Mouse (Mus musculus) liver, embryonic 11.5 days (tissue): ENCODE results near the gene Mrpl53. TPM values are rescaled to one million over a fixed set of nuclear protein-coding genes. Genes with fewer than 3 reads are reported as not detected.

Source experiments
- ATAC-seq: fragments of 200-750 bp; cut with Nextera tagmentation; replicated peaks from 2 replicates; pipeline ENCODE4 v1.8.0; 2017; ENCODE audit warnings: moderate number of reproducible peaks, mild to moderate bottlenecking, moderate TSS enrichment, moderate library complexity; ENCODE audit not compliant: low FRiP score
- DNase-seq: peaks from one replicate; pipeline ENCODE4 v3.0.0-alpha.2; 2017; ENCODE audit warnings: low spot score
- H3K27ac ChIP-seq: fragments of 300-500 bp; sonication (generic); 2 replicates; pipeline ENCODE4 v1.5.1; 2014; ENCODE audit warnings: mild to moderate bottlenecking, low read depth, low read length, control low read depth
- H3K27me3 ChIP-seq: fragments of 300-500 bp; sonication (generic); replicated peaks from 2 replicates; pipeline ENCODE4 v1.6.1; 2014; ENCODE audit warnings: low read length, mixed read lengths; ENCODE audit not compliant: control insufficient read depth, insufficient read depth
- H3K36me3 ChIP-seq: fragments of 300-500 bp; sonication (generic); 2 replicates; pipeline ENCODE4 v1.6.1; 2014; ENCODE audit warnings: mild to moderate bottlenecking, low read length, moderate library complexity, mixed read lengths; ENCODE audit not compliant: control insufficient read depth, insufficient read depth
- H3K4me1 ChIP-seq: fragments of 300-500 bp; sonication (generic); replicated peaks from 2 replicates; pipeline ENCODE4 v1.6.1; 2014; ENCODE audit warnings: low read length, mixed read lengths; ENCODE audit not compliant: control insufficient read depth, insufficient read depth
- H3K4me2 ChIP-seq: fragments of 300-500 bp; sonication (generic); 2 replicates; pipeline ENCODE4 v1.6.1; 2014; ENCODE audit warnings: mild to moderate bottlenecking, control low read depth, moderate library complexity
- H3K4me3 ChIP-seq: fragments of 300-500 bp; sonication (generic); 2 replicates; pipeline ENCODE4 v1.5.1; 2014; ENCODE audit warnings: low read depth, low read length, control low read depth
- H3K9ac ChIP-seq: fragments of 300-500 bp; sonication (generic); 2 replicates; pipeline ENCODE4 v1.6.1; 2014; ENCODE audit warnings: low read depth, low read length, control low read depth
- H3K9me3 ChIP-seq: fragments of 300-500 bp; sonication (generic); 2 replicates; pipeline ENCODE4 v1.6.1; 2016; ENCODE audit warnings: low read length, inconsistent platforms, mixed read lengths; ENCODE audit not compliant: control insufficient read depth
- WGBS: fragments of 180-500 bp; shearing (Covaris S2); extraction: QIAGEN DNeasy Blood & Tissue Kit; methylation state at CpG from one replicate; pipeline ENCODE4 v1.1.7; 2014; 5-methylcytosine and 5-hydroxymethylcytosine counted together
- polyA plus RNA-seq: library from polyadenylated mRNA; unstranded; fragments of >200 nt; fragmentation: Nextera tagmentation; extraction: Ambion mirVana; gene quantifications from 2 replicates; pipeline ENCODE4 v1.2.1, GENCODE M21; 2014

Gene Mrpl53
- polyA plus RNA-seq, 1 experiment from 2014 or later, result 115 TPM

- Histone ChIP-seq H3K4me2 (peak overlapping the region; percentile 54), H3K4me1 (peaks cover 6% of the 10 kb centered on the region; the same call in 1 of the 2 replicates), H3K9me3 (no peaks in the 10 kb centered on the region), H3K4me3 (peak overlapping the region; percentile 30), H3K9ac (no peak overlapping the region), H3K36me3 (peaks cover 2% of the 10 kb centered on the region; the same call in 1 of the 2 replicates), H3K27ac (no peak overlapping the region), H3K27me3 (peaks cover 83% of the 10 kb centered on the region)
- ATAC-seq (no peak), DNase-seq (no peak)
- WGBS, result 3% methylated on average over 47 of the region's 47 CpGs
Observed at GRCm38 (mm10) chr6:83087205-83087925, 21.5 kb upstream of the Mrpl53 start.

DNA sequence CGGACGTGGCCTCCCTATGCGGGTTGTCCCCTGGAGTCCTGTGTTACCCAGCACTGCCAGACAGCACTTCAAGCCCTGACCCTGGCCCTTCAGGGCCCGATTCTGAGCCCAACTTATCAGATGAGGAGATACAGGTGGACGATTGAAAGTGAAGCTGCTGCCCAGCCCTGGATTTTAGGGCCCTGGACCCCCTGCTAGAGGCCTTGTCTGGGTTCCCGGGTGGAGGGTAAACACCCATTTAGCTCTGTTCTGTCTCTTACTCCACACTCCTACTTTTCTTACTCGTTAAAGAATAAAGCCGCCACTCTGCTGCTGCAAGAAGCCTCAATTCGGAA lies 20.9 kb upstream of the Mrpl53 start:
- no peak for ATAC-seq
- Histone ChIP-seq H3K4me3 (peak overlapping the region; percentile 30), H3K9me3 (no peaks in the 10 kb centered on the region), H3K4me2 (peak overlapping the region; percentile 54), H3K36me3 (no peaks in the 10 kb centered on the region), H3K27me3 (peaks cover 77% of the 10 kb centered on the region), H3K27ac (no peak overlapping the region), H3K4me1 (peaks cover 6% of the 10 kb centered on the region; the same call in 1 of the 2 replicates), H3K9ac (no peak overlapping the region)
- no peak for DNase-seq
- 13% methylated on average over 9 of the region's 9 CpGs for WGBS

GRCm38 (mm10) chr6:83092416-83093127 lies 16.3 kb upstream of the Mrpl53 start:
- Histone ChIP-seq H3K27ac (no peak overlapping the region), H3K27me3 (peaks cover 31% of the 10 kb centered on the region)

GRCm38 (mm10) chr6:83095968-83096367 lies 12.9 kb upstream of the Mrpl53 start:
- Histone ChIP-seq H3K36me3 (no peaks in the 10 kb centered on the region), H3K27ac (no peak overlapping the region), H3K27me3 (no peaks in the 10 kb centered on the region; the same call in none of the 2 replicates), H3K9me3 (no peaks in the 10 kb centered on the region), H3K4me2 (no peak overlapping the region), H3K9ac (no peak overlapping the region), H3K4me1 (peaks cover 3% of the 10 kb centered on the region; the same call in 1 of the 2 replicates), H3K4me3 (no peak overlapping the region)
- ATAC-seq, result no peak
- no peak for DNase-seq
- WGBS, result 30% methylated on average over 6 of the region's 6 CpGs

More at GRCm38 (mm10) chr6:83092416-83093127, 16.3 kb upstream of the Mrpl53 start:
- no peak overlapping the region for H3K4me3 ChIP-seq
- no peaks in the 10 kb centered on the region for H3K36me3 ChIP-seq
- WGBS, result 37% methylated on average over 6 of the region's 6 CpGs
- H3K4me2 ChIP-seq, result no peak overlapping the region
- H3K9me3 ChIP-seq, result no peaks in the 10 kb centered on the region
- DNase-seq, result no peak
- H3K9ac ChIP-seq, result no peak overlapping the region
- no peak for ATAC-seq
- H3K4me1 ChIP-seq, result no peaks in the 10 kb centered on the region

- ATAC-seq (no peak), DNase-seq (no peak)
- H3K4me2 ChIP-seq, result no peak overlapping the region
- peaks cover 20% of the 10 kb centered on the region for H3K4me1 ChIP-seq
- H3K4me3 ChIP-seq, result no peak overlapping the region
- H3K27ac ChIP-seq, result no peak overlapping the region
- no peaks in the 10 kb centered on the region for H3K9me3 ChIP-seq
- no peaks in the 10 kb centered on the region; the same call in none of the 2 replicates for H3K27me3 ChIP-seq
- no peak overlapping the region for H3K9ac ChIP-seq
- H3K36me3 ChIP-seq, result no peaks in the 10 kb centered on the region
- WGBS, result 59% methylated on average over 2 of the region's 2 CpGs
Observed at GRCm38 (mm10) chr6:83098411-83098810, 10.4 kb upstream of the Mrpl53 start.

- Histone ChIP-seq H3K9me3 (no peaks in the 10 kb centered on the region), H3K4me1 (peaks cover 23% of the 10 kb centered on the region), H3K9ac (peak within 1 kb of the TSS; percentile 95), H3K27me3 (no peaks in the 10 kb centered on the region; the same call in none of the 2 replicates), H3K4me3 (peak within 1 kb of the TSS; percentile 87), H3K36me3 (peaks cover 2% of the 10 kb centered on the region; the same call in 1 of the 2 replicates), H3K27ac (peak within 1 kb of the TSS; percentile 87), H3K4me2 (peak within 1 kb of the TSS; percentile 100)
- DNase-seq (peak; percentile 78), ATAC-seq (peak; percentile 86)
- under 1% methylated on average over 25 of the region's 25 CpGs for WGBS
Observed at GRCm38 (mm10) chr6:83101316-83101687, 7.5 kb upstream of the Mrpl53 start, which contains the start of the genes Ccdc142 and Gm42688. Gene Ccdc142 (plus strand): TSS chr6:83101601. Gene Gm42688 (plus strand): TSS chr6:83101617.

DNA sequence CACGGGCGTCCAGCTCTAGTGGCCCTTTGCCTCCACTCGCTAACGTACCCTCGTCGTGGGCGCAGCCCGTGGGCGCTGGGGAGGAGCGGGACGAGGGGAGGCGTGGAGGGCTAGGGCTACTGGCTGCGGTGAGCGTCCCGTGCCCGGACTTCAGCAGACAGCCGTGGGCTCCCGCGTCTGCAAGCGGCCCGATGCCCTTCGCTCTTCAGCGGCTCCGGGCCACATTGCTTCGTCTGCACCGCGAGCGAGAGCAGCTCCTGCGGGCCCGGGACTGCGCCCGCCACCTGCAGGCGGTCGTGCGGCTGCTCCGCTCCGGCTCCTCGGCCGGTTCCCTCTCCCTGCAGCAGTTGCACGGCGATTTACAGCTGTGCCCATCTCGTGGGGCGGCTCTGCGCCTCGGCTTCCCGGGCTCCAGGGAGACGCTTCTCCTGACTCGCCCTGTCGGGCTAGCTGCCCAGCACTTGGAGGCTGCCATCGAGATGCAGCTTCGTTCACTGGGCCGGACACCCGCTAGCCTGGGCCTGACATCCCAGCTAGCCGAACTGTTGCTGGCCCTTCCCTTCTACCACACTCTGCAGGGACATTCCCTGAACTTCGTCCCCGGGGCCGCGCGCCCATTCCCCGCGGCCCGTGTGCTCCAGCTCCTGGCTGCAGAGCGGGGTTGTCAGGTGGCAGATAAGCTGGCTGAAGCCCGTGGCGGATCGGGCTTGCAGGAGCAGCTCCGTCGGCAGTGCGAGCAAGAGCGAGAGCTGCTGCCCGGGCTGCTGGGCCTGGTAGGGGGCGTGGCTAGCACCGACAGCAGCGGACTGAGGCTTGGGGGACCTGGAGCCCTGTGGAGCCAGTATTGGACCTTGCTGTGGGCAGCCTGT lies 6.9 kb upstream of the Mrpl53 start:
- H3K9me3 ChIP-seq, result no peaks in the 10 kb centered on the region
- under 1% methylated on average over 74 of the region's 74 CpGs for WGBS
- H3K9ac ChIP-seq, result peak overlapping the region; percentile 95

GRCm38 (mm10) chr6:83103130-83103650 lies 5.7 kb upstream of the Mrpl53 start:
- Histone ChIP-seq H3K36me3 (peaks cover 2% of the 10 kb centered on the region; the same call in 1 of the 2 replicates), H3K9ac (peak overlapping the region; percentile 95), H3K27ac (peak overlapping the region; percentile 34; the same call in 1 of the 2 replicates), H3K4me1 (peaks cover 32% of the 10 kb centered on the region), H3K4me3 (peak overlapping the region; percentile 87), H3K4me2 (peak overlapping the region; percentile 100), H3K9me3 (no peaks in the 10 kb centered on the region), H3K27me3 (no peaks in the 10 kb centered on the region; the same call in 1 of the 2 replicates)
- DNase-seq (no peak), ATAC-seq (no peak)
- 50% methylated on average over 11 of the region's 11 CpGs for WGBS

More for the DNA sequence above, 6.9 kb upstream of the Mrpl53 start:
- ATAC-seq, result peak; percentile 77
- peaks cover 23% of the 10 kb centered on the region for H3K4me1 ChIP-seq
- H3K4me2 ChIP-seq, result peak overlapping the region; percentile 100
- peak; percentile 77 for DNase-seq
- H3K4me3 ChIP-seq, result peak overlapping the region; percentile 87
- peaks cover 2% of the 10 kb centered on the region; the same call in 1 of the 2 replicates for H3K36me3 ChIP-seq
- no peaks in the 10 kb centered on the region; the same call in none of the 2 replicates for H3K27me3 ChIP-seq
- H3K27ac ChIP-seq, result peak overlapping the region; percentile 87
